Mouse (Mus musculus) stomach, postnatal 0 days (tissue): ENCODE results near the gene Slc27a2.

Experiments used
- CTCF ChIP-seq: IDR thresholded peaks from 2 replicates; pipeline ENCODE4 v1.5.1; 2016; ENCODE audit warnings: antibody characterized with exemption, low read depth, mild to moderate bottlenecking, moderate library complexity
- EP300 ChIP-seq: optimal IDR thresholded peaks from 2 replicates; pipeline ENCODE3; 2016; ENCODE audit warnings: antibody characterized with exemption

GRCm38 (mm10) chr2:126553291-126553639 is 1.1 kb downstream of the Slc27a2 start:
- TF ChIP-seq CTCF (no peak), EP300 (no peak)
